In the genomic region with DNA sequence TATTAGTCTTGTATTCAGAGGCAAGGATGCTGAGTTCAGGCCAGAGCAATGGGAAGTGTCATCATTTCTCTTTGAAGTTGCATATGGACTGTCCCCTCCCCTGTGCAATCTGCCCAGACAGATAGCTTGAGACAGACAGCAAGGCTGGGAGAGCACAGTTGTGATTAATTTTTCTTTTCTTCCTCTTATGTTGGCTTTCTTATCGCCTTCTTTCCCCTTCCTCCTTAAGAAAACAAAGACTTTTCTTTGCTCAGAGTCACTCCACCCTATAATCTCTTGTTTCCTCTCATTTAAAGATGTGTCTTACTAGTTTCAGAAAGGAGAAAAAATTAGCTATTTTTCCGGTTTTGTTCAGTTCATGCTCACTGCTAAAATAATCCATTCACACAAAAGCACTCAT, we compare ENCODE assay signal across 22 mouse cellular contexts.
A peak's percentile ranks its signal among the peaks of the same experiment; 100 is the strongest.
DNase-seq lines count a peak whose midpoint lies in the region; ATAC-seq and TF ChIP-seq lines count a peak whose summit lies in the region.
"Had no signal": no experiment of that assay in that cellular context is flagged by ENCODE, and none has a peak within 500 bp of the region (broad histone marks: within the 10 kb centered on the region; RNA-seq: fewer than 3 reads in every experiment).

No protein-coding gene starts in this region.

- DNase-seq in lung, postnatal 14 days = no peak
- DNase-seq in lung, postnatal 0 days (ENCODE audit: low spot score) = peak; percentile 42
- DNase-seq in lung, adult 18-20 months = no peak
- DNase-seq in gastrocnemius, adult 8-10 months (ENCODE audit: low spot score in 2 of 2) = no peak
- DNase-seq: adrenal gland, adult 2 months; adrenal gland, postnatal 10 days; adrenal gland, postnatal 25 days; cerebellum, adult 11 months; cerebellum, adult 18-20 months; cerebellum, adult 8-10 months; cerebellum, adult 9-11 months; cerebellum, postnatal 14 days; cerebellum, postnatal 36 days; embryo, embryonic 11 days had no signal

- no peak overlapping the region for H3K4me2 ChIP-seq in lung, embryonic 15.5 days
- H3K4me2 ChIP-seq in lung, postnatal 0 days (replicated peaks; ENCODE audit: low read depth, low read length) = no peak overlapping the region
- H3K4me2 ChIP-seq: embryonic facial prominence, embryonic 13.5 days; embryonic facial prominence, embryonic 15.5 days; forebrain, embryonic 12.5 days had no signal

- H3K27ac ChIP-seq in lung, embryonic 15.5 days = 0 out of 2 replicates have a peak overlapping the region, but pooled peaks have one; percentile 6
- no peak overlapping the region for H3K27ac ChIP-seq in lung, postnatal 0 days (ENCODE audit: low read length)
- H3K27ac ChIP-seq: embryonic facial prominence, embryonic 13.5 days; embryonic facial prominence, embryonic 15.5 days; forebrain, embryonic 10.5 days; forebrain, embryonic 12.5 days had no signal

- peak; percentile 66 for TF ChIP-seq EP300 in lung, postnatal 0 days (IDR thresholded peaks at IDR 0.05)

- H3K36me3 ChIP-seq in lung, embryonic 15.5 days = no peaks in the 10 kb centered on the region
- H3K36me3 ChIP-seq in lung, postnatal 0 days (ENCODE audit: insufficient read depth, low read length) = no peaks in the 10 kb centered on the region
- H3K36me3 ChIP-seq: embryonic facial prominence, embryonic 13.5 days; embryonic facial prominence, embryonic 15.5 days; forebrain, embryonic 10.5 days; forebrain, embryonic 12.5 days had no signal

- H3K9me3 ChIP-seq in lung, embryonic 15.5 days = no peaks in the 10 kb centered on the region
- H3K9me3 ChIP-seq in lung, postnatal 0 days (ENCODE audit: low read length) = no peaks in the 10 kb centered on the region
- H3K9me3 ChIP-seq: embryonic facial prominence, embryonic 13.5 days; embryonic facial prominence, embryonic 15.5 days; forebrain, embryonic 10.5 days; forebrain, embryonic 12.5 days had no signal

- no peak for ATAC-seq in lung, embryonic 15.5 days (ENCODE audit: borderline replicate concordance, extremely low read depth, low FRiP score, low TSS enrichment)
- peak; percentile 67 for ATAC-seq in lung, postnatal 0 days
- ATAC-seq in megakaryocyte, adult 5-6 weeks (ENCODE audit: poor library complexity, severe bottlenecking) = peak; percentile 45; the same call in 1 of the 2 replicates
- ATAC-seq: forebrain, embryonic 14.5 days had no signal

- H3K9ac ChIP-seq in lung, embryonic 15.5 days = no peak overlapping the region
- H3K9ac ChIP-seq in lung, postnatal 0 days (replicated peaks; ENCODE audit: low read depth) = no peak overlapping the region
- H3K9ac ChIP-seq: embryonic facial prominence, embryonic 13.5 days; embryonic facial prominence, embryonic 15.5 days; forebrain, embryonic 12.5 days had no signal

- no peak for TF ChIP-seq CTCF in lung, postnatal 0 days (IDR thresholded peaks at IDR 0.05)

- H3K4me1 ChIP-seq in lung, embryonic 15.5 days = no peaks in the 10 kb centered on the region; the same call in 1 of the 2 replicates
- no peaks in the 10 kb centered on the region for H3K4me1 ChIP-seq in lung, postnatal 0 days (ENCODE audit: insufficient read depth, low read depth, low read length)
- H3K4me1 ChIP-seq: embryonic facial prominence, embryonic 13.5 days; forebrain, embryonic 10.5 days; forebrain, embryonic 12.5 days had no signal

- H3K4me3 ChIP-seq in lung, embryonic 15.5 days = no peak overlapping the region
- H3K4me3 ChIP-seq in lung, postnatal 0 days (ENCODE audit: low read depth, low read length) = no peak overlapping the region
- H3K4me3 ChIP-seq: embryonic facial prominence, embryonic 13.5 days; embryonic facial prominence, embryonic 15.5 days; erythroblast, embryonic 14.5 days; forebrain, embryonic 10.5 days; forebrain, embryonic 12.5 days had no signal

- WGBS in lung, embryonic 15.5 days = 33% methylated on average over 2 of the region's 2 CpGs
- WGBS in lung, postnatal 0 days = 34% methylated on average over 2 of the region's 2 CpGs

- no peaks in the 10 kb centered on the region for H3K27me3 ChIP-seq in lung, embryonic 15.5 days
- no peaks in the 10 kb centered on the region for H3K27me3 ChIP-seq in lung, postnatal 0 days (replicated peaks; ENCODE audit: insufficient read depth, low read length)
- H3K27me3 ChIP-seq: embryonic facial prominence, embryonic 13.5 days; embryonic facial prominence, embryonic 15.5 days; forebrain, embryonic 12.5 days had no signal
